Mouse (Mus musculus) ES-Bruce4 (cell line): ENCODE measurements around the gene Vamp3.

ENCODE experiments used
- CTCF ChIP-seq: IDR thresholded peaks from one replicate; pipeline ENCODE4 v1.8.1; 2011; ENCODE audit warnings: low read depth, low read length
- EP300 ChIP-seq: IDR thresholded peaks from 2 replicates; pipeline ENCODE4 v1.6.1; 2011; ENCODE audit warnings: low read depth, low read length; ENCODE audit not compliant: insufficient read depth
- POLR2A ChIP-seq: IDR thresholded peaks from one replicate; pipeline ENCODE4 v1.8.1; 2011; ENCODE audit warnings: low read length; ENCODE audit not compliant: insufficient read depth

DNA sequence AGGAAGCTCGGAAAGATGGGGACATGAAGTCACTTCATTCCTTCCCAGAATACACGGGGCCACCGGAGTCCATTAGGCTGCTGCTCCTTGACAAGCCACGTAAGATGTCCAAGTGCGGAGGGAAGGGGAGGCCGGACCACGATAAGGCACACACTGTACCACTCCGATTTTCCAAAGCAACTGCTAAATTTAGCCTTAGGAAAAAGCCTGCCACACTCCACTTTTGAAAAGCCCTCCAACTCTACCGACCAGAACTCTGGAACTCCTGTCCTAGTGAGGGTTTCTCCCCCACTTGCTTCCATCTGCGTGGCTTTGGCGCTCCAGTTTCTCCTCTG, 39.3 kb upstream of the Vamp3 start:
- TF ChIP-seq CTCF (no peak), EP300 (no peak), POLR2A (no peak)
